Mouse (Mus musculus) A20 (cell line): ENCODE measurements around the gene Adh1.

Source experiments
- DNase-seq: peaks from one replicate; pipeline ENCODE4 v3.0.0-alpha.2; 2011; ENCODE audit warnings: low read depth, low spot score

The Adh1 gene

GRCm38 (mm10) chr3:138260721-138261669 is at the start of gene Adh1:
TSS of gene Adh1 (plus strand) at chr3:138260991.
- no peak for DNase-seq

DNA sequence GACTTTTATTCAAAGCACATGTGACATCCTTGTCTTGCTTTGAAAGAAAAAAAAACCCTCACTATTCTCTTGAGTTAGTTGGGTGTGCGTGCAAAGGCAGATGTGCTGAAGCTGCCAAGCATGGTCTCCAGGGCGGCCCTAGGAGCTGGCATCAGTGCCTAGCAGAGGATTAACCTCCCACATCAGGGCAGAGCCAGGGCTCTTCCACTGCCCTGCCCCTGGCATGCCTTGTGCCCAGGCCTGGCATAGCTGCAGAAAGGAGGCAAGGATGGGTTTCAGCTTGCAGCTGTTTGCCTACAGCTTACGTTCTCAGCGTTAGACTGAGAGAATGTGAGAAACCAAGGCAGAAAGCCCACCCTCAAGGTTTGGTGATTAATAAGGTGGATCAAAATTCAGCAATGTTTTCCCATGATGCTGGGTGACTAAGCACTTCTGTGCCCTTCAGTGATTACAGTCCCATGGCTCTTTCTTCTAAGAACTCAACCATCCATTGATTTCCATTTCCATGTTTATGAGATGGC is 48.3 kb upstream of the Adh1 start:
- DNase-seq, result no peak

DNA sequence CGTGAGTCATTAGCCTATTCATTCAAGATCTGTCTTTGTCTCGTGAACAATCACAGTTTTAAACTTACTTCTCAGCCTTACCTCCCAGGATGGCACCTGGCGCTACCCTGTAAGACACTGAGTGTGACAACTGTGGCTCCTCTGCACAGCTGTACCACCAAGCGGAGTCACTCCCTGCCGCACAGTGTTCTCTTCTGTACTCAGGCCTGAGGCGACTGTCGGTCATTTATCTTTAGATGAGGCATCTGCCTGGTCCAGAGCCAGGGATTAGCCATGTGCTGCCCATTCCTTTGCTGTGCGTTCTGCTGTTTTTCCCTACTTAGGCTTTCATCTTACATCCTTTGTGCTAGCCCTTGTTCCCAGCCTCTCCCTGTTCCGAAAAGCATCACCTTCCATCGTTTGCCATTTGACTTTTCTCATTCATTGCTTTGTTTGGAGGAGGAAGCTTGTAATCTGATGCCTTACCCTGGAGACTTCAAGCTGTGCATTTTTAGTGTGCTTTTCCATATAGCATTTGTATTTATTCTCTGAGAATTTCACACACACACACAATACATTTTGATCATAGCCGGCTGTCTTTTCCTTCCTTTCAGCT is 45.3 kb upstream of the Adh1 start:
- no peak for DNase-seq

- no peak for DNase-seq
Observed at GRCm38 (mm10) chr3:138216091-138216490, 44.7 kb upstream of the Adh1 start.

- no peak for DNase-seq
Observed at GRCm38 (mm10) chr3:138217631-138218264, 43.0 kb upstream of the Adh1 start, which contains the start of gene Adh7. TSS of gene Adh7 (plus strand) at chr3:138217760.

- no peak for DNase-seq
Observed at GRCm38 (mm10) chr3:138221116-138221515, 39.7 kb upstream of the Adh1 start.

DNA sequence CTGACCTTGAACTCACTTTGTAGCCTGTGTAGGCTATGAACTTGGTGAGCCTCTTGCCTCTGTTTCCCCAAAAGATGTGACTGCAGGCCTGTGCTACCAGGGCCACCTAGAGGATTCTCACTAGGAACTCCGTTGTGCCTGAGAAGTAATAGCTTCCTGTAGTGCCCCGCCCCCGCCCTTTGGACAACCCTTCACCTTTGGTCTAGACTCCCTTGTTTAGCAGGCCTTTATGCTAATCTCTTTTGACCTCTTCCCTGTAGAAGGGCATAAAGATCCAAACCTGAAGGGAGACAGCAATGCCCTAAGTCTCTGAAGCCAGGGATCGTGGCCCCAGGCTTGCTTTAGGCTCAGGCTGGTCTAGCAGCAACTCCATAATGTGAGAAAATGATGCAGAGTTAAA is 38.3 kb upstream of the Adh1 start:
- no peak for DNase-seq

- DNase-seq, result peak; percentile 74
Observed at GRCm38 (mm10) chr3:138222952-138223351, 37.8 kb upstream of the Adh1 start.

DNA sequence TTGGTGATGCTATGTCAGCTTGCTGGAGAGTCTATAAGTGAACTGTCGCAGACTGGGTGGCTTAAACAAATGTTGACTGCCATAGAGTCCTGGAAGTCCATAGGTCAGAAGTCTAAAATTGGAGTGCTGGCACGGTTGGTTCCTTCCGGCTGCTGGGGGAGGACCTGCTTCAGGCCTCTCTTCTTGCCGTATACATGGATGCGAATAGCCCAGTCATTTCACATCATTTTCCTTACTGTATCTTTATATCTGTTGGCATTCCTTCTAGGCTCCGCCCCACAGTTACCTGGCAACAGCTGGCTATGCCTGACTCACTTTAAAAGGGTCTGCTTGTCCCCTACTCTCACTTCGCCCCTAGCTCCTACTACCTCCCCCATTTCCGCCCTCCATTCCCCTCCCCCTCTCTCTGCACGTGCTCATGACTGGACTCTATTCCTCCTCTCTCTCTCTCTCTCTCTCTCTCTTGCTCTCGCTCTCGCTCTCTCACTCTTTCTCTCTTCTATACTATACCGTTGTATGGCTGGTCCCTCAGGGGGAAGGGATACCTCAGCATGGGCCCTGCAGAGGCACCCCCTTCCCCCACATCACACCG is 36.3 kb upstream of the Adh1 start:
- DNase-seq, result no peak

DNA sequence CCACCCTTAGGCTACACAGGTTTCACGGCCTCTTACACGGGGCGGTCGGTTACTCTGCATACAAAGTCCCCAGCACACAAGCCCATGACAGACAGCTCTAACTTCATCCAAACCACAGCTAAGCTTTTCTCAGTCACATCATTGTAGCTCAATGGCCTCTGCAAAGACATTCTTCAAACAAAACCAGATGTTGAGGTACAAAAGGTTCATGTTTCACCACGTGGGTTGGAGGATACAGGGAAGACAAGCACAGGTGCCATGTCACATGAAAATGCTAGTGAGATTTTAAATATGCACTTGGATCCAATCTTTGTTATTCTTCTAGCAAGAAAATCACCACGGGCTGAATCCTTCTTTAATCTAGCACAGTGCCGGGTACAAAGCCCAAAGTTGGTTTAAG is 35.5 kb upstream of the Adh1 start:
- DNase-seq, result no peak

DNA sequence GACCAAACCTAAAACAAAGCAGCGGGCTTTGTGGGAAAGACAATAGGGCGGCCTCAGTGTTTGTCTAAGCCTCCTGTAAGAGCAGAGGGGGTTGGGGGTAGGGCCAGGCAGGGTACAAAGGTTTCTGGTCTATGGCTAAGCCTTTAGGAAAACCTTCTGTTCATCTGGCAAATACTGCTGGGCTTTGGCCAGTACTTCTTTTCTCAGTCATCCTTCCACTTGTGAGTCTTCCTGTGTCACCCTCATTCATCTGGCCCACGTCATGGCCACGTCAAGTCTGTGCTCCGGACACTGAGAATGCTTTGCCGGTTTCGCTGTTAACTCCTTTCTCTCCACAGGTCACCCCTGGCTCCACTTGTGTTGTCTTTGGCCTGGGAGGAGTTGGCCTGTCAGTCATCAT is 34.9 kb upstream of the Adh1 start:
- DNase-seq, result no peak

GRCm38 (mm10) chr3:138226476-138226875 is 34.3 kb upstream of the Adh1 start:
- no peak for DNase-seq

DNA sequence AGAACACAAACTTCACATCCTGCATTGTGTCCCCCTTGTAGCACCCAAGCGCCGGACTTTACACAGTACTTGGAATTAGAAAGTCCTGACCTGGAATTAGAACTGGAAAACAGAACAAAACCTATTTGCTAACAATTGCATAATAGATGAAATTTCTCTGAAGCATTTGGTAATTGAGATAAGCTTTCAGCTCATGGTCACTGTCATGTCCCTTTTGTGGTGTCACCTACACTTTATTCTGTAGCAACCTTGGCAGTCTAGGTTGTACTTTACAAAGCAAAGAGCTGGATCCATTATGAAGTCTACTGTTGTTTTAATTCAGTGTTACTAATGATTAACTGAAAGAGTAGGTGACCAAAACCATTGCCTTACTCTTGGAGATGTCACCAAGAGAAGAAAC is 33.7 kb upstream of the Adh1 start:
- no peak for DNase-seq

- DNase-seq, result no peak
Observed at GRCm38 (mm10) chr3:138227782-138228181, 33.0 kb upstream of the Adh1 start.

GRCm38 (mm10) chr3:138229448-138229847 is 31.3 kb upstream of the Adh1 start:
- no peak for DNase-seq

DNA sequence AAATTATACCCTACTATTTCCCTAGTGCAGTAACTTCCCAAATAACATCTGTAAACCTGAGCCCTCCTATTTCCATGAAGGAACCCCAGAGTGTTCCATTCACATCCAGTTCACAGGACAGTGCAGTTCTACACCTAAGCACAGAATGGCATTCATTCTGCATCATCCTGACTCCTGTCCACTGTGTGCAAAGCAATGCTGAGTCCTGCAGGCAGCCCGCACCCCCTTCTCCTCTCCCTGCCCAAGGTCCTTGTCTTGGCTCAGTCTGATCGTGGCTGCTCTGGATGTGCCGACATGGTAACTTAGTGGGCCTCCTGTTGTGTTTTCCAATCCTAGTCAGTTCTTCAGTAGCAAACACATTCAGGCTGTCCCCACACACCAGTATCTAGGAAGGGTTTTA is 30.5 kb upstream of the Adh1 start:
- no peak for DNase-seq

GRCm38 (mm10) chr3:138231531-138231930 is 29.3 kb upstream of the Adh1 start:
- DNase-seq, result no peak

DNA sequence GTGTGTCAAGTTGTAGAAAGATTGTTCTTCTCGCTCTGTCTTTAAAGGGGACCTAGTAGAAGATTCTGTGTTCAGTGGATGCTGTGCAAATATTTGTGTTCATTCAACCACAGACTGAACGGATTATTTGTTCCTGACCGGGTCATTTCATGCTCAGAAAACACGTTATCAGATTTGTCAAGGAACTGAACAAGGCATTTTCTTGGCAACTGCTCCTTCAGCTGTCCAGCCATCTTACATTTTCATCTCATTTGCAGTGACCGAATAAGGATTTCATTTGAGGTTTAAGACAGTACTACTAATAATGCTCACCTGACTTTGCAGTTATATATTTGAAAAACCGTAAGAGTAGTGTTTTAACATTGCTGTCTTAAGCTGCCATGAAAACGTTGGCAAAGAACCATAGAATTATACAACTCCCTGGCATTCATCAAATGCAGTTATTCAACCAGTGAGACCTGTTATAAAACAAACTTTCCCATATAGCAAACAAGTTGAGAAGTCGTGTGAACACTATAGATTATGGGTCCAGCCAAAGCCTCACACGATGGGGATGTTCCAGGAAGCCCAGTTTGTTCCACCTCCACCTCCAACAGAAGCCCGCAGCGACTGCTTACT is 24.1 kb upstream of the Adh1 start:
- DNase-seq, result no peak

GRCm38 (mm10) chr3:138238046-138238445 is 22.7 kb upstream of the Adh1 start:
- DNase-seq, result no peak

DNA sequence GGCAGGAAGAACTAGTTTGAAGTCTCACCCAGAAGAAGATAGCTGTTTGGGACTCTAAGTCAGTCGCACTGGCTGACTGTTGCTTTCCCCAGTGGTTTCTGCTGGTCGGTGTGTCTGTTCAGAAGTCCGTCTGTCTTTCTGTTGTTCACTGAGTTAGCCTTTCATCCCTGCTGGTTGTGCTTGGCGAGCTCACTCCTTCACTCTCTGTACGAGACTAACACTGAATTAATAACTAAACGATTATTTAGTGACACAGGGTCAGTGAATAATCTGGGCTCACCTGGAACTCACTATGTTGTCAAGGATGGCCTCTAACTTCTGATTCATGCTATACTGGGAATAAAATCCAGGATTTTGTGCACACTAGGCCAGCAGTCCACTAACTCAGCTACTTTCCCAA is 21.3 kb upstream of the Adh1 start:
- no peak for DNase-seq

GRCm38 (mm10) chr3:138240411-138240810 is 20.4 kb upstream of the Adh1 start:
- peak; percentile 39 for DNase-seq
